ENCODE assay signal across 28 mouse cellular contexts in the genomic region with DNA sequence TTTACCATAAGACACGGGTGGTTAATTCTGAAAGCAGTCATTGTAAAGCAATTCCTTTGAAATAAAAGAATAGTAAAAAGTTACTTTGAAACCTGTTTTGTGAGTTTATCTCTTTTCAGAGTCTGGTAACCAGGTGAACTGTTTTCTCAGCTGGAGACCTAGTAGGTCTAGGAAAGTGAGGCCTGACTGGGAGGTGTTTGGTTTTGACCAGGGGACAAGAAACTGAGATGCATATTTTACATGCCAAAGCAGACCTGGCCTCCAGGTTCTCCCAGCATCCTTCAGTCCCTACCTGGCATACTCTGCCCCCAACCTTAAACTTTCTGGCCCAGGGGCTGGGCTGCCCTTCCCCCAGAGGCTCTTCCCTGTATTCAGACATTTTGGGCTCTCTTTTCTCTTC.
DNase-seq lines count a peak whose midpoint lies in the region; ATAC-seq and TF ChIP-seq lines count a peak whose summit lies in the region.
"Had no signal": no experiment of that assay in that cellular context is flagged by ENCODE, and none has a peak within 500 bp of the region (broad histone marks: within the 10 kb centered on the region; RNA-seq: fewer than 3 reads in every experiment).

No protein-coding gene starts in this region.

- H3K9ac ChIP-seq in kidney, embryonic 15.5 days = no peak overlapping the region
- H3K9ac ChIP-seq in lung, embryonic 14.5 days = no peak overlapping the region
- no peak overlapping the region for H3K9ac ChIP-seq in lung, embryonic 16.5 days (ENCODE audit: low read length)
- H3K9ac ChIP-seq: embryonic facial prominence, embryonic 13.5 days; embryonic facial prominence, embryonic 15.5 days; forebrain, embryonic 12.5 days had no signal

- TF ChIP-seq CTCF in lung, embryonic 14.5 days (IDR thresholded peaks at IDR 0.05; ENCODE audit: low read depth) = no peak

- 52% methylated on average over 1 of the region's 1 CpGs for WGBS in kidney, embryonic 15.5 days
- WGBS in lung, embryonic 14.5 days = 48% methylated on average over 1 of the region's 1 CpGs
- WGBS in lung, embryonic 16.5 days = 49% methylated on average over 1 of the region's 1 CpGs

- no peaks in the 10 kb centered on the region for H3K27me3 ChIP-seq in kidney, embryonic 15.5 days
- H3K27me3 ChIP-seq in lung, embryonic 14.5 days (ENCODE audit: insufficient read depth, low read length) = no peaks in the 10 kb centered on the region
- no peaks in the 10 kb centered on the region for H3K27me3 ChIP-seq in lung, embryonic 16.5 days (ENCODE audit: control insufficient read depth, insufficient read depth, low read depth, low read length)
- H3K27me3 ChIP-seq: CH12.LX; embryonic facial prominence, embryonic 13.5 days; embryonic facial prominence, embryonic 15.5 days; forebrain, embryonic 12.5 days; Patski had no signal

- no peak overlapping the region for H3K4me2 ChIP-seq in kidney, embryonic 15.5 days
- no peak overlapping the region for H3K4me2 ChIP-seq in lung, embryonic 14.5 days
- H3K4me2 ChIP-seq in lung, embryonic 16.5 days (ENCODE audit: low read depth, low read length) = no peak overlapping the region
- H3K4me2 ChIP-seq: embryonic facial prominence, embryonic 13.5 days; embryonic facial prominence, embryonic 15.5 days; forebrain, embryonic 12.5 days had no signal

- H3K36me3 ChIP-seq in kidney, embryonic 15.5 days = no peaks in the 10 kb centered on the region
- H3K36me3 ChIP-seq in lung, embryonic 14.5 days (ENCODE audit: insufficient read depth) = no peaks in the 10 kb centered on the region
- H3K36me3 ChIP-seq in lung, embryonic 16.5 days (ENCODE audit: control insufficient read depth, insufficient read depth, low read length) = no peaks in the 10 kb centered on the region
- H3K36me3 ChIP-seq: embryonic facial prominence, embryonic 13.5 days; embryonic facial prominence, embryonic 15.5 days; forebrain, embryonic 10.5 days; forebrain, embryonic 12.5 days; G1E had no signal

- H3K27ac ChIP-seq in kidney, embryonic 15.5 days = peak overlapping the region; percentile 54; the same call in 1 of the 2 replicates
- peak overlapping the region; percentile 69; the same call in 1 of the 2 replicates for H3K27ac ChIP-seq in lung, embryonic 14.5 days (ENCODE audit: low read depth)
- peak overlapping the region; percentile 76 for H3K27ac ChIP-seq in lung, embryonic 16.5 days (ENCODE audit: low read length)
- H3K27ac ChIP-seq: embryonic facial prominence, embryonic 13.5 days; embryonic facial prominence, embryonic 15.5 days; forebrain, embryonic 10.5 days; forebrain, embryonic 12.5 days had no signal

- H3K4me1 ChIP-seq in kidney, embryonic 15.5 days = peaks cover 7% of the 10 kb centered on the region; the same call in 1 of the 2 replicates
- no peaks in the 10 kb centered on the region for H3K4me1 ChIP-seq in lung, embryonic 14.5 days (ENCODE audit: insufficient read depth)
- H3K4me1 ChIP-seq in lung, embryonic 16.5 days (replicated peaks; ENCODE audit: control insufficient read depth, insufficient read depth, low read length) = no peaks in the 10 kb centered on the region; the same call in 1 of the 2 replicates
- H3K4me1 ChIP-seq: embryonic facial prominence, embryonic 13.5 days; embryonic facial prominence, embryonic 15.5 days had no signal

- DNase-seq in kidney, adult 8-10 months = no peak
- peak; percentile 20 for DNase-seq in lung, embryonic 14.5 days
- DNase-seq in lung, adult 18-20 months = no peak
- DNase-seq in lung, postnatal 10 days = no peak
- DNase-seq: adrenal gland, adult 2 months; adrenal gland, postnatal 10 days; adrenal gland, postnatal 25 days; B cell, adult 2 months; cerebellum, adult 11 months; cerebellum, adult 18-20 months; cerebellum, adult 8-10 months; cerebellum, adult 9-11 months; cerebellum, postnatal 14 days; cerebellum, postnatal 36 days; embryo, embryonic 11 days had no signal

- ATAC-seq in kidney, embryonic 15.5 days (replicated peaks; ENCODE audit: low FRiP score) = peak; percentile 61
- peak; percentile 56; the same call in 1 of the 2 replicates for ATAC-seq in lung, embryonic 14.5 days (ENCODE audit: insufficient read depth)
- ATAC-seq in lung, embryonic 16.5 days (ENCODE audit: low read depth) = peak; percentile 66
- ATAC-seq: CD4-positive, CD25-positive, alpha-beta regulatory T cell, adult 4 months; forebrain, embryonic 14.5 days; forebrain, embryonic 16.5 days; Patski had no signal

- H3K9me3 ChIP-seq in kidney, embryonic 15.5 days (replicated peaks) = no peaks in the 10 kb centered on the region
- no peaks in the 10 kb centered on the region for H3K9me3 ChIP-seq in lung, embryonic 14.5 days (ENCODE audit: low read depth, low read length)
- H3K9me3 ChIP-seq in lung, embryonic 16.5 days (ENCODE audit: control insufficient read depth, low read length) = no peaks in the 10 kb centered on the region
- H3K9me3 ChIP-seq: embryonic facial prominence, embryonic 13.5 days; embryonic facial prominence, embryonic 15.5 days; forebrain, embryonic 10.5 days; forebrain, embryonic 12.5 days; G1E had no signal

- no peak overlapping the region for H3K4me3 ChIP-seq in kidney, embryonic 15.5 days (replicated peaks)
- no peak overlapping the region for H3K4me3 ChIP-seq in lung, embryonic 14.5 days (ENCODE audit: low read depth, low read length)
- H3K4me3 ChIP-seq in lung, embryonic 16.5 days (ENCODE audit: low read length) = no peak overlapping the region
- H3K4me3 ChIP-seq: embryonic facial prominence, embryonic 13.5 days; embryonic facial prominence, embryonic 15.5 days; erythroblast, embryonic 14.5 days; forebrain, embryonic 10.5 days; forebrain, embryonic 12.5 days had no signal
